Mouse (Mus musculus) liver, adult 2 months (tissue): ENCODE results near the gene Isoc2b. TPM values are rescaled to one million over a fixed set of nuclear protein-coding genes. Genes with fewer than 3 reads are reported as not detected.
A peak's percentile ranks its signal among the peaks of the same experiment; 100 is the strongest.

Experiments used
- DNase-seq: peaks from one replicate; pipeline ENCODE4 v3.0.0-alpha.2; 2011; ENCODE audit warnings: low read depth, low spot score; ENCODE audit errors: extremely low read depth
- H3K27ac ChIP-seq: fragments of 200-500 bp; replicated peaks from 2 replicates; pipeline ENCODE4 v1.5.1; 2012; ENCODE audit warnings: low read depth, mild to moderate bottlenecking, control low read depth, inconsistent platforms, low read length; ENCODE audit not compliant: insufficient read depth
- H3K27me3 ChIP-seq: fragments of 200-500 bp; 2 replicates; pipeline ENCODE4 v1.6.1; 2012; ENCODE audit warnings: mild to moderate bottlenecking, moderate library complexity, low read length, inconsistent platforms; ENCODE audit not compliant: control insufficient read depth, insufficient read depth
- H3K36me3 ChIP-seq: fragments of 200-500 bp; 2 replicates; pipeline ENCODE4 v1.6.1; 2012; ENCODE audit warnings: low read length, inconsistent platforms; ENCODE audit not compliant: control insufficient read depth, insufficient read depth
- H3K4me1 ChIP-seq: fragments of 200-500 bp; 2 replicates; pipeline ENCODE4 v1.6.1; 2011; ENCODE audit warnings: low read length; ENCODE audit not compliant: control insufficient read depth, insufficient read depth
- H3K4me3 ChIP-seq: fragments of 200-500 bp; 2 replicates; pipeline ENCODE4 v1.5.1; 2011; ENCODE audit warnings: low read depth, mild to moderate bottlenecking, control low read depth, low read length, moderate library complexity; ENCODE audit not compliant: insufficient read depth
- H3K79me2 ChIP-seq: fragments of 200-500 bp; 2 replicates; pipeline ENCODE4 v1.6.1; 2012; ENCODE audit warnings: inconsistent platforms, mild to moderate bottlenecking, low read length, moderate library complexity; ENCODE audit not compliant: control insufficient read depth, insufficient read depth
- H3K9ac ChIP-seq: fragments of 200-500 bp; 2 replicates; pipeline ENCODE4 v1.6.1; 2012; ENCODE audit warnings: low read depth, mild to moderate bottlenecking, control low read depth, inconsistent platforms, low read length
- CTCF ChIP-seq: fragments of 200-500 bp; IDR thresholded peaks from 2 replicates; pipeline ENCODE4 v1.5.1; 2011; ENCODE audit warnings: low read depth, low read length, control low read depth
- POLR2A ChIP-seq: fragments of 200-500 bp; IDR thresholded peaks from 2 replicates; pipeline ENCODE4 v1.6.1; 2011; ENCODE audit warnings: low read length, control low read depth; ENCODE audit not compliant: insufficient read depth; ENCODE audit errors: extremely low read depth
- WGBS: fragments of 180-500 bp; shearing (Covaris S2); methylation state at CpG from one replicate; pipeline ENCODE4 v1.1.7; 2018; 5-methylcytosine and 5-hydroxymethylcytosine counted together
- polyA plus RNA-seq: library from polyadenylated mRNA; depleted of rRNA; stranded (reverse); fragments of >200 nt; gene quantifications from 2 replicates; pipeline ENCODE4 v1.2.3, GENCODE M21; 2012
- total RNA-seq: library from RNA; depleted of rRNA; stranded (reverse); fragments of >200 nt; gene quantifications from 2 replicates; pipeline ENCODE4 v1.2.3, GENCODE M21; 2014

Isoc2b gene
- total and polyA plus RNA-seq, 2 experiments = 34.6 to 40.2 TPM

GRCm38 (mm10) chr7:4912248-4912647 is 42.2 kb upstream of the Isoc2b start:
- 65% methylated on average over 5 of the region's 5 CpGs for WGBS

GRCm38 (mm10) chr7:4911561-4911960 is 41.5 kb upstream of the Isoc2b start:
- WGBS = 40% methylated on average over 9 of the region's 9 CpGs
- H3K27ac ChIP-seq = no peak overlapping the region
- no peak for DNase-seq

More at GRCm38 (mm10) chr7:4912248-4912647, 42.2 kb upstream of the Isoc2b start:
- no peak for DNase-seq
- no peak overlapping the region for H3K4me3 ChIP-seq
- no peak overlapping the region for H3K27ac ChIP-seq
- TF ChIP-seq POLR2A = no peak
- no peak for TF ChIP-seq CTCF
- no peaks in the 10 kb centered on the region for H3K36me3 ChIP-seq
- peaks cover 14% of the 10 kb centered on the region; the same call in 1 of the 2 replicates for H3K79me2 ChIP-seq
- peaks cover 13% of the 10 kb centered on the region for H3K4me1 ChIP-seq
- H3K27me3 ChIP-seq = no peaks in the 10 kb centered on the region
- no peak overlapping the region for H3K9ac ChIP-seq

GRCm38 (mm10) chr7:4906466-4906950 is 36.5 kb upstream of the Isoc2b start, which contains the start of gene Gm36210:
Gene Gm36210, minus strand, starts transcription at chr7:4906516.
- Histone ChIP-seq H3K4me1 (no peaks in the 10 kb centered on the region), H3K9ac (no peak within 1 kb of the TSS), H3K79me2 (no peaks in the 10 kb centered on the region), H3K27ac (no peak within 1 kb of the TSS), H3K4me3 (no peak within 1 kb of the TSS), H3K36me3 (no peaks in the 10 kb centered on the region), H3K27me3 (no peaks in the 10 kb centered on the region)
- no peak for DNase-seq
- no peak for TF ChIP-seq CTCF
- TF ChIP-seq POLR2A = no peak
- WGBS = 80% methylated on average over 10 of the region's 10 CpGs

More at GRCm38 (mm10) chr7:4911561-4911960, 41.5 kb upstream of the Isoc2b start:
- Histone ChIP-seq H3K79me2 (peaks cover 10% of the 10 kb centered on the region; the same call in 1 of the 2 replicates), H3K9ac (no peak overlapping the region), H3K4me1 (peaks cover 10% of the 10 kb centered on the region), H3K36me3 (no peaks in the 10 kb centered on the region), H3K27me3 (no peaks in the 10 kb centered on the region), H3K4me3 (no peak overlapping the region)
- no peak for TF ChIP-seq POLR2A
- TF ChIP-seq CTCF = peak; percentile 65

GRCm38 (mm10) chr7:4902404-4902803 is 32.3 kb upstream of the Isoc2b start:
- no peak overlapping the region for H3K4me3 ChIP-seq
- WGBS = 60% methylated on average over 9 of the region's 9 CpGs
- DNase-seq = no peak
- H3K27ac ChIP-seq = no peak overlapping the region
- no peak overlapping the region for H3K9ac ChIP-seq
- no peaks in the 10 kb centered on the region for H3K36me3 ChIP-seq
- H3K27me3 ChIP-seq = no peaks in the 10 kb centered on the region
- no peak for TF ChIP-seq POLR2A
- no peak for TF ChIP-seq CTCF
- 0 out of 2 replicates have a peak, but pooled peaks cover 4% of the 10 kb centered on the region for H3K4me1 ChIP-seq
- no peaks in the 10 kb centered on the region for H3K79me2 ChIP-seq

GRCm38 (mm10) chr7:4901171-4901570 is 31.1 kb upstream of the Isoc2b start:
- Histone ChIP-seq H3K79me2 (no peaks in the 10 kb centered on the region), H3K9ac (no peak overlapping the region), H3K36me3 (no peaks in the 10 kb centered on the region), H3K27ac (no peak overlapping the region), H3K4me3 (no peak overlapping the region), H3K4me1 (0 out of 2 replicates have a peak, but pooled peaks cover 4% of the 10 kb centered on the region), H3K27me3 (no peaks in the 10 kb centered on the region)
- 66% methylated on average over 8 of the region's 8 CpGs for WGBS
- DNase-seq = no peak
- TF ChIP-seq CTCF (peak; percentile 77), POLR2A (no peak)

- Histone ChIP-seq H3K4me1 (0 out of 2 replicates have a peak, but pooled peaks cover 4% of the 10 kb centered on the region), H3K36me3 (no peaks in the 10 kb centered on the region), H3K4me3 (no peak overlapping the region; the same call in 1 of the 2 replicates), H3K79me2 (no peaks in the 10 kb centered on the region), H3K9ac (no peak overlapping the region; the same call in 1 of the 2 replicates), H3K27me3 (no peaks in the 10 kb centered on the region), H3K27ac (no peak overlapping the region)
- TF ChIP-seq POLR2A (no peak), CTCF (no peak)
- WGBS = 38% methylated on average over 11 of the region's 11 CpGs
- no peak for DNase-seq
These were observed 30.4 kb upstream of the Isoc2b start for GRCm38 (mm10) chr7:4900523-4900851.
